Mouse (Mus musculus) adrenal gland, adult 2 months (tissue): ENCODE results near the gene Cpne5. TPM values are rescaled to one million over a fixed set of nuclear protein-coding genes. Genes with fewer than 3 reads are reported as not detected.

ENCODE experiments used
- DNase-seq: peaks from one replicate; pipeline ENCODE4 v3.0.0; 2021
- polyA plus RNA-seq: library from polyadenylated mRNA; depleted of rRNA; stranded (reverse); fragments of >200 nt; gene quantifications from 2 replicates; pipeline ENCODE4 v1.2.3, GENCODE M21; 2012
- total RNA-seq, 2 experiments: library from RNA; stranded (reverse); gene quantifications; 2 replicates each; pipeline ENCODE4 v1.2.3; 2021

The Cpne5 gene
- total and polyA plus RNA-seq, 3 experiments = 0.38 to 1.4 (median 0.75) TPM

DNA sequence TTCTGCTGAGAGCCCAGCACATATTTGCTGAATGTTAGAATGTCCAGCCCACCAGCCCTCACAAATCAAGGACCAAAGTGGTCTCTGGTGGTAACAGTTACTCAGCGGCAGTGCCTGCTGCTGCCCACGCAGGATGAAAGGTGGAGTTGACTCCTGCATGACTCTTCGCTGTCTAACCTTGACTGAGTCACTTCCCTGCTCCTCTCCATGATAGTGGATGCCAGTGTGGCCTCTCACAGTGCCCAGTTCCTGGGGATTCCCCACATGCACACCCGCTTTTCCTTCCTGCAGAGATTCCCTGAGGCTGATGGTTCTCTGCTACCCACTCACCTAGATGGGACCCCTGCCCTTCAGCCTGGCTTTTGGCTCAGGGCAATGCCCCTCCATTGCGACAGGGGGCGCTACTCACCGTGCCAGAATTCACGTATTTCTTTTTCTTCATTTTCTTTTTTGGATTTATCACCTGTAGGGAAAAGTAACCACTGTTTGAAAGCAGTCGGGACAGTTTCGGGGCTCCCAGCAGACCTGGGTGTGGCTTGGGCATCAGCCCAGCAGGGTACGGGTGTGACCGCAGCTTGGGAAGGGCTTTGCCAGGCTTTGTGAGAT is 68.9 kb downstream of the Cpne5 start:
- peak; percentile 74 for DNase-seq

DNA sequence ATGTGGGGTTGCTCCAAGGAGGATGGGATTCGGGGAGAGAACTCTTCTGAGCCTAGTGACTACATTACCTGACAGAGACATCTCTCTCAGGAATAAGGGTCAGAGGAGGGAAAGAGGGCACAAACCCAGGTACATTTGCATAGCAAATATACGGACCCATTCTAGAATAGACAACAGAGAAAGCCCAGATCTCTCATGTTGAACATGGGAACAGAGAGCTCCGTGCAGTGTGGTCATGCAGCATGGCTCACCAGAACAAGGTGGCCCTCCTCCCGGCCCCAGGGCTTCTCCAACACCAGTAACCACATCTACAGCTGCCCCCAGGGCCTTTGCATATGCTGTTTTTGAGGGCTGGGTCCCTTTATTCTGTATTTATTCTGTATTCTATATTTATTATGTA is 69.5 kb downstream of the Cpne5 start:
- no peak for DNase-seq

DNA sequence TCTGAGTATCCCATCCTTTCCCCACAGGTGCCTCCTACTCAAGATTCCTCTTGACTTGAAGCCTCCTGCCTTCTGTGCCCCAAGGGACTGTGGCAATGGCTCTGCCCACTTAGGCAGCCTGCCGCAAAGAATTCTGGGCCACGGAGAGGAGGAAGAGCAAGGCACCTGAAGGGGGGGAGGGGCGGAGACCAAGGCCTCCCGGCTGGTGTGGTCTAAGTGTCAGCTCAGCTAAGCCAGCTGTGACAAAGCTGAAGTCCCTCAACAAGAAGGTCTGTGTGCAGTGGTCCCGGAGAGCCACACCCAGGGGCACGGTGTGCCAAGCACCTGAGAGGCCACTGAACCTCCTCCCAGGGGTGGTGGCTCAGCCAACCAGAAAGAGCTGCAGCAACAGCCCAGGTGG is 70.6 kb downstream of the Cpne5 start:
- no peak for DNase-seq

DNA sequence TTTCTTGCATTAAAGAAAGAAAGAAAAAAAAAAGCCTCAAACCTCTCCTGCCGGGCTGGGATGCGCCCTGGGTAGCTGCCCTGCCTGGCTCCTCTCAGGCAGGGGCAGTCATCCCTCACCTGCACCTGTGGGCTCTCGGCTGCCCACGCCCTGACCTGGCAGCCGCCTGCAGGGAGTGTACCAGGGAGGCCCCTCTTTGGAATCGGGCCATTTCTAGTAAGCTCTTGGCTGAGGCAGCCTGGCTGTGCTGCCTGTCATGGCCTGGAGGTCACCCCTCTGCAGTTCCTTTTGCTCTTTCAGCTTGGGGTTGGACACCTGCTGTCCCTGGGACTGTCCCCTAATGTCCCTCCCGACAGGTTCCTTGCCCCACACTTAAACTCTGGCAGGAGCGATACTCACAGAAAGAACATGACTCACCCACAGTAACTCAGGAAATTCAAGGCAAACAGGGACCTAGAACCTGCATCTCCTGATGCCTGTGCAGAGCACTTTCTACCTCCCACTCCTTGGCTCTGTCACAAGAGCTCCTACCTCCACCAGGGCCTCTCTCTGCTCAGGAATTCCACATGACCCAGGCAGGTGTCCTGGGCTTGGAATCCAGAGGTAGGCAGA is 71.9 kb downstream of the Cpne5 start:
- DNase-seq = no peak

DNA sequence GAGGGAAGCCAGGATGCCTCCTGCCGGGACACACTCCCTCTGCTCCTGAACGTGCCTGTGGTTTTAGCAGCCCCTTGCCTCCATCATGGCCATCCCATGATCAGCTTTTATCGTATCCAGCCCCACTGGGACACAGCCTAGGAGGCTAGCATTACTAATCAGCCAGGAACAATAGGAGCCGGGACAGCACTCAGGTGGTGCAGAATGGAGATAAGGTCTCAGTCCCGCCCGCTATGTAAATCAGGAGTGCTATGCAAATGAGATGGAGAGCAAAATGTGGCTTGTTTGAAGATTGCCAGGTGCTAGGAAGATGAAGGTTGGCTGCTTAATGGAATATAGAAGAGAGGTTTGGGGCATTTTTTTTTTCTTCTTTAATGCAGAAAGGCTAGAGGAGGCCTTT is 72.5 kb downstream of the Cpne5 start:
- no peak for DNase-seq

DNA sequence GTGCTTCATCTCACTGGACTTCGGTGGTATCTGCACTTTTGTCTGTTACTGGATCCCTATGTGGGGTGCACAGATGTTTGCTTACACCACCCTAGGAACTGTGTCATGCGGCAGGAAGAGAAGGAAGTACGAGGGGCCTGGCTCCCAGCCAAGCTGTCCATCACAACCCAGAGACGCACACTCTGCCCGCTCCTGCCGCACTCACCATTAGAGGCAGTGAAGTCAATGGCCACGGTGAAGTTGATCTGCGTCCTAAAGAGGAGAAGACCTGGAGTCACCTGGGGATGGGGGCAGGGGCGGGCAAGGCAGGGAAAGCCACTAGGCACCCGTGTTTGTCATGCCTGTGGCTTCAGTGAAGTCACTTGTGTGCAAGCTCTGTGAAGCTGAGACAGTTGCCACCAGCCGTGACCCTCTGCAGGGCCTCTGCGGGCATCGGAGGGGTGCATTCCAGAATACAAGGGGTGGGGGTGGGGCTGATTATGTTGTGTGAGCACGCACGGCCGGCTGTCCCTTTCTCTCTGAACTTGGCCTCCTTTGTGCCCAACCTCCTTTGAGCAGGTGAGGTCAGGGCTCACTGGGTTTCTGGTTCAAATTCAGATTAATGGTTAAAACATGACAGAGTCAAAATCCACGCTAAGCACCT is 73.4 kb downstream of the Cpne5 start:
- no peak for DNase-seq

DNA sequence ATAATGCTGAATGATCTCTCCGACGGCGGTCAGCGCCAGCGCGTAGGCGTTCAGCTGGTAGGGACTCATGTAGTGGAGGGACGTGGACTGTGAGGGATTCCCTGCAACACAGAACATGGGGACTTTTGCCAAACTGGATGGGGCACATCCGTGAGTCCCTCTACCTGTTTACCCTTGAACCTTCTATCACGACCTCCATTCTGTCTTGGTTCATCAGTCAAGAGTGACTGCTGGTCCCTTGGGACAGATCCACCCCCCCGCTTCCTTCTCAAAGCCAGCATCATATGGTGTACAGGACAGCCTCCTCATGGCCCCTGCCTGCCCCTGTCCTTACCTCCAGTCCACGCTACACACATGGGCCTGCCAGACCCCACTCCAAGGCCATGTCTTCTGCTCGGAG is 75.6 kb downstream of the Cpne5 start:
- no peak for DNase-seq

DNA sequence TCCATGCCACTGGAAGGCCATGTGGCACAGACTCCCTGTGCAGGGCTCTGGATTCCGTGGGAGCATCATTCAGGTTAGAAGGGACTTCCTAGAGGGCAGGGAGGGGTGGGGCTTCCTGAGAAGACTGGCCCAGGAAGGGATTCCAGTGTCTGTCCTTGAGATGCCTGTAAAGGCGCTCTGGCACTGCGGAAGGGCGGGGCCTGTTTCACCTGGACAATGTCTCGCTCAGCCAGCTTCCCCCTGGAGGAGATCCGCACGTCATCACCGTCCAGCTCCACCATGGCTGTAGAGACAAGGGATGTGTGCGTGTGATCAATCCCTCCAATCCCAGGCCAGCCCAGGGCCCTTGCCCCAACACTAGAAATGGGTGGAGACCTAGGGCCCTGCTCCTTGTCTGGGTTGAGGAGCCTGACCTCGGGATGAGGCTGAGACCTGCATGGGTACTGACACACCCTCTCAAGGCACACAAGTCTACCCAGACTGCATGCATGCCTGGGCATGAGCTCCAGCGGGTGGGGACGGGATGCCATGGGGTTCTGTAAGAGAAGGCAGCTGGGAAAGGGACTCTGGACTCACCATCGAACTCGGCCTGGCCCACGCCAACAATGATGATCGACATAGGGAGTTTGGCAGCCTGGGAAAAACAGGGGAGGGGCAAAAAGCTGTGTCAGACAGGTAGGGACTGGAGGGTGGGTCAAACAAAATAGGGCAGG is 78.1 kb downstream of the Cpne5 start:
- DNase-seq = no peak

DNA sequence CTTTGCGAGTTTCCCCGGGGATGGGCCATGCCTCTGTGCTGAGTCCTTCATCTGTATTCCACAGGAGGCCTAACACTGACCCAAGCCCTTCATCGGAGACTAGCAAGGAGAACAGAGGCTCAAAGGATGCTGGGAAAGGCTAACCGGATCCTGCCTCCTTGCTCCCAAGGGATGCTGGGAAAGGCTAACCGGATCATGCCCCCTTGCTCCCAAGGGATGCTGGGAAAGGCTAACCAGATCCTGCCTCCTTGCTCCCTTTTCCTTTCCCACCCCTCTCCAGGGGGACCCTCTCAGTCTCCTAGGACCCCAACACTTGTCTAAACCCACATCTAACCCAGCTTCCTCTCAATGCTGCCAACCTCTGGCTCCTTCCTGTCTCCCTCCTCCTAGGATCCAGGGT is 78.6 kb downstream of the Cpne5 start:
- no peak for DNase-seq

DNA sequence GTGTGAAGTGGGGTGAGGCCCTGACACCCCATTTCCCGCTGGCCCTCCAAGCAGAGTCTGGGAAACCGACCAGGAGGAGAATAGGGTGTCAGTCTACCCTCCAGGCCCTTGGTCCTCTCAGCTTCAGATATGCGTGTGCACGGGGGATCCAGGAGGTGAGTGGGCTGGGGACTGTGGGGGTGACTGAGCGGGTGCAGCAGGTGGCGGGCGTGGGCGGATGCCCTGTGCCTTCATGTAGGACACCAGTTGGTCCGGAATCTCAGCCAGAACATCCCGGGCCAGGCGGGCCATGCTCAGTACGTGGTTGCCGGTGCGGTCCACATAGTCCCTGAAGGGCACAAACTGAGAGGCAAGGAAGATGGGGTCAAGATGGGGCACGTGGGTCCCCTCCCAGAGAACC is 79.1 kb downstream of the Cpne5 start:
- DNase-seq = no peak

DNA sequence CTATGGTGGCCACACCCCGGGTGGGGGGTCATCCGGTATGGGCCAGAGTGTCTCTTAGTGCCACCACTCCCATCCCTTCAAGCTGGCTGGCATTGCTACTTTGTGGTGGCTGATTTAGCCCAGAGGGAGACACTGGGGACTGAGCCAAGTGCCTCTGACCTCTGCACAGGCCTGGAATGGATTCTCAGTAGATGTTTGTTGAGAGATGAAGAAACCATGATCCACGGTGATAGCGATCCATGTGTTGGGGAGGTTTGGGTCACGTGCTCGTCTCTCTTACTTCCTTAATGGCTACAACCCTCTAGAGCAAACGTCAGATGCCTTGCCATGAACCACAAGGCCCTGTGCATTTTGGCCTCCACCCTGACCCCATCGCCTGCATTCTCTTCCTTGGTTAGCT is 81.1 kb downstream of the Cpne5 start:
- DNase-seq = peak; percentile 49

DNA sequence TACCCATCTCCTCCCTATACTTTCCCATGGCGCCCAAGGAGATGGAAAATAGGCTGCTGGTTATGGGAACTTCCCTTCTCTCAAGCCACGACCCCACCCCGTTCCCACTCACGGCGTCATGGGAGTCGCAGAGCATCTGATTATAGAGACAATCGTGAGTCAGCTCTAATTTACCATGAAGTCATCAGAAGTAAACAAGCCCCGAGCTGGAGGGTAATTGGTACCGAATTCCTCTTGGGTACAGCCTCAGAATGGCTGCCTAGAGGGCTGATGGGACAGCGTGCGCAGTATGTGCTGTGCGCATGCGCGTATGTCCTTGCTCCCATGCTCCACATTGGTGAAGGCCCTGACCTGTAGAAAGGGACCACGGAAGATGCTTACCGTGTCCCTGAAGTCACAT is 81.6 kb downstream of the Cpne5 start:
- no peak for DNase-seq

DNA sequence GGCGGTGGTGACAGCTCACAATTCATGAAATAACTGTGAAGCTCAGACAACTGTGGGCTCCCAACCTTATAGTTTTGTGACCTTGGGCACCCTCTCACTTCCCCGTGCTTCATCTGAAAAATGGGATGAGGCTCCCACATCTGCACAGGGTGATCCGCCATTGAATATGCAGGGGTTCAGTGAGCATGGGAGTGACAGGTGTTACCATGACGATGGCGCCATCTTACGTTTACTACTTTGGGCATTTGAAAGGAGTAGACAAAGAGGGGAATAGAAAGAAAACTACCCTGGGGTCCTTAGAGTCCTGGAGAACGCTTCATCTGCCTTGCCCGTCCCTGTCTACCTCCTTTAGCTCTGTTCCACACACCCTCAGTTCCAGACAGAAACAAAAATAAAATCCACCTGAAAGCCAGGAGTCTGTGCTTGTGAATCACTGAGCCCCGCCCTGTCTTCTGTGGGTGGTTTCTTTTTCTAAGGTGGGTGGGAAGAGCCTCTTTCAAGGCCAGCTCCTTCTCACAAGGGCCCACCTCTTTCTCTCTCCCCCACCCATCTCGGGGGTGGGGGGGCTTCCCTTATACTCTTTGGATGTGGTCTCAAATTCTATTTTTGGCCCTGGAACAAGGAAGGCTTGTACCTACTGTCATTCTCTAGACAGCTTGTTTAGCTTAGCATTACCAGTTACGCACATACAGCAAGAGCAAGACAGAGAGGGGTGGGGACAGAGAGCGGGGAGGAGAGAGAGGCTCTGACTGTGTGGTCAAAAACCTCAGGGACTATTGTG is 82.4 kb downstream of the Cpne5 start:
- no peak for DNase-seq

DNA sequence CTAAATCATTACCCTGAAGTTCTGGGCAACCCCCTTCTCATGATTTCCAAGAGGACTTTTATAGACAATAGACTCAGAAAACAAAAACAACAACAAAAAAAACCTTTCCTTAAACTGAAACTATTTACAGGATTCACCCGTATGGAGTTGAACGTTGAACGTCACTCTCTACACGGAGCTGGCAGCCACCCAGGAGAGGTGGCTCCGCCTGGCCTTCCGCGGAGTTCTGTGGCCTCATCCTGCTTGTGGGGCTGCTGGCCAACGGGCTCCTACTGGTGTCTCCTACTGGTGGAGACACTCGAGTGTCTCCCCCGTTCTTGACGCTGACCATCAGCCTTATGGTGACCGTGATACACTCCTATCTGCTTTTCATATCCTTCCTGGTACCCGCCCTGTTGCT is 83.7 kb downstream of the Cpne5 start:
- no peak for DNase-seq

DNA sequence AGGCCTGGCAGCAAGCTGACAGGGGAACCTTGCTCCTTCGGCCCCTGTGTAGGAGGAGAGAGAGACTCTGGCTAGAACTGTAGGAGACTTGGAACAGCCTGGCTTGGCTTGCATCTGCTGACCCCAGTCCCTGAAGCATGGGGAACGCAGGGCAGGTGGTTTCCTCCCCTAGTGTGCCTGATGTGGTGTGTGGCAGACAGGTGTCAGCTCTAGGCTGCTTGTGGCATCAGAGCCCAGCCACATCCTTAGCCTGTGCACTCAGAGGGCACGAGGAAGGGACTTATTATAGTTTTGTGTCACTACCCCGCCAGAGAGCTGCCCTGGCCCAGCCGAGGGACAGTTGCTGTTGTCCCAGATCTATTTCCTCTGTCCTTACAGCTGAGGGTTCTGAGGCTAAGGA is 85.4 kb downstream of the Cpne5 start:
- DNase-seq = no peak

DNA sequence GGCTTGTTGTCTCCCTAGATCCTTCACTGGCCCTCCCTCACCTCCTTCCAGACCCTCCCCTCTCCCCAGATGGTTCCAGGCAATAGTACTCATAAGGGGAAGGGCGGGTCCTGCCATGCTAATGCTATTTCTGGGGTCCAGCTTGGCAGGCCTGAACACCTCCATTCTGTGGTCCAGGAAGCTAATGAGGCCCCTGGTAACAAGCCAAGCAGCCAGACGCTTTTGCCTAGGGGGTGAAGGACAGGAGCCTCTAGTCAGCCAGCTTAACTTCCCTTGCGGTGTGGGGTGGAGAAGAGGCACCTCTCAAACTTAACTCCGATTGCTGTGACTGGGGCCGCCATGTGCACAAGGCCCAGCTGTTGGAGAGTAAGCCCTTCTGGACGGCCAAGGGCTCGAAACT is 88.2 kb downstream of the Cpne5 start:
- DNase-seq = no peak

DNA sequence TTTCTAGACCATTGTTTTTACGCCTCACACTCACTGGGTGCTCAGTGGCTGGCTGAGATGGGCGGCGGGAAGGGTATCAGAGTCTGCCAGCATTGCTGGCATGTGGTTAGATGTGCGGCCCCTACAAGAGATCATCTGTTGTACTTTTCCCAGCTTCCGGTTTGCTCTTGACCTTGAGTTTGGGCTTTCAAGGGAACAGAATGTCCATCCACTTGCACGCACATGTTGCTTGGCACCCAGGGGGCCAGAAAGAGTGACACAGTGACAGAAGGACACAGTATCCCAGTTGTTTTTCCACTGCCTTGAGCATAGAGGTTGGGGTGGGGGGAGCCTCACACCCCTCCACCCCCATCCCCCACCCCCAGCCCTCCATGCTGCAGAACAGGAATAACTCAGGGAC is 90.2 kb downstream of the Cpne5 start:
- DNase-seq = no peak

DNA sequence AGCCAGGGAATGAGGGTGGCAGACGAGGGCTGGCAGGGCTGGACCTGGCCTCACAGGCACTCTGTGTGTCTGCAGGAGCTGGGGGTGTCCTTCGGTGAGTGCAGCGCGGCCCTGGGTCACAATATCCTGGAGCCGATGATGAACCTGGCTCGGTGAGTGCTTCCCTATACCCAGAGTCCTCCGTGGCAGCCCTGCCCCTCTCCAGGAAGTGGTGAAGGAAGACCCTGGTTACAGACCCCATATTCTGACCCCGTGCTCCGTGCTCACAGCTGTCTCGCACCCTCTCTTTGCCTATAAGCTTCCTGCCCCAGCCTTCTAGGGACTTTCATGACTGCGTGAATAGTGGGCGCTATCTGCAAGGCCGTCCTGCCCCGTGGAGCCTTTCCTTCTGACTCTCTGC is 90.7 kb downstream of the Cpne5 start:
- DNase-seq = no peak

DNA sequence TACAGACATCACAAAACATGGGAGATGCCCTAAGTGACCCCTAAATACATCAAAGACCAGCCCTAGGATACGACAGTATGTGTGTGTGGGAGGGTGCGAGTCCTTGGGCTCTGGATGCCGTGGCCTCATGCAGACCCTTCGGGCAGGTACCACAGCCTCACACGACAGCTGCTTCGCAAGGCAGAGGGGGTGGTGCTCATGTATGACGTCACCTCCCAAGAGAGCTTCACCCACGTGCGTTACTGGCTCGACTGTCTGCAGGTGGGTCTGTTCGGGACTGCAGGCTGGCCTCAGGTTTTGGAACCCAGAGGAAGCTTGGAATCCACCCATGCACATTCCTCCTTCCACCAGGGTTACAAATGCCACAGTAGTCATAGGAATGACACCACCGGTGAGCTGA is 92.9 kb downstream of the Cpne5 start:
- no peak for DNase-seq

DNA sequence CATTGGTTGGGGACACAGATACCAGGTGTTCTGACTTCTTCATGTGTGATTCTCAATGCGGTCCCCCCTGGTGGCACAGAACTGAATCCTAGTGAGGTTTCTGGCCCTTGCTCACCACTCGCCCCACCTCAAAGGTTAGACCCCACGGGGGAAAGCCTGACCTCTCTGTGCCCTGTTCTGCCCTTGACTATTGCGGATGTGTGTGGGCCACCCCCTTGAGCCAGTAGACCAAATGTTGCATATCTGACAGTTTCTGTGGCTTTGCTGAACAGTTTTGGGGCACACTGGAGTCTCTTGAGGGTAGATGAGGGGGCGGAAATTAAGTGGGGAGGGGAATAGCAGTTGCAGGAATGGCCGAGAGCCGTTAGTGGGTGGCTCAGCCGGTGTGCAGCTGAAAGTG is 94.7 kb downstream of the Cpne5 start:
- no peak for DNase-seq

DNA sequence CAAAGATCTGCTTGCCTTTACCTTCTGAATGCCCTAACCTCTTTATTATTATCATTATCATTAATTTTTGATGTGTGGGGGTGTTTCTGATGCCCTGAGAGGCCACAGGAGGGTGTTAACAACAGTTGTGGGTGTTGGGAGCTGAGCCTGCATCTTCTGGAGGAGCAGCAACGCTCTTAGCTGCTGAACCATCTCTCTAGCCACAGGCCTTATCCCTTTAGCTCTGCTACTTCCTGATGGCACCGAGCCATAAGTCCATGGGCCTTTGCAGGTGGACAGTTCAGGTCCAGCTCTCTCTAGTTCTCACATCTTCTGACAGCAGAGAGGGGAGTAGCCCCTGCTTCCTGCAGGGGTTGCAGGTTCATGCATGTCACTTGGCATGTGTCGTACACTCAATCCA is 96.4 kb downstream of the Cpne5 start:
- no peak for DNase-seq

DNA sequence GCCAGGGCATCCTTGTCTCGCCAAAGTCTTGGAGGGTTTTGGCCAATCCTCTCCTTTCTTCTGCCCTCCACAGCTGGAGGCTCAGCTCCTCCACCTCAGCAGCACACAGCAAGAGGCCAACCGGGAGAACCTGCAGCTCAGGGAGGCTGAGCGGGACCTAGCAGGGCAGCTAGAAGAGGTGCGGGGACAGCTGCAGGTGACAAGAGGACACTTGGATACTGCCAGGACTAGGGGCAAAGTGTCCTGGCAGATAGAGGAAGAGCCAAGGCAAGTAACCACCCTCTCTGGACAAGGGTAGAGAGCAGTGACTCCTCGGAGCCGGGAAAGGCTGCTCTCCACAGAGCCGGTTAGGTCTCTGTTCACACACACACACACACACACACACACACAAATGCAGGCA is 100.1 kb downstream of the Cpne5 start:
- DNase-seq = no peak

DNA sequence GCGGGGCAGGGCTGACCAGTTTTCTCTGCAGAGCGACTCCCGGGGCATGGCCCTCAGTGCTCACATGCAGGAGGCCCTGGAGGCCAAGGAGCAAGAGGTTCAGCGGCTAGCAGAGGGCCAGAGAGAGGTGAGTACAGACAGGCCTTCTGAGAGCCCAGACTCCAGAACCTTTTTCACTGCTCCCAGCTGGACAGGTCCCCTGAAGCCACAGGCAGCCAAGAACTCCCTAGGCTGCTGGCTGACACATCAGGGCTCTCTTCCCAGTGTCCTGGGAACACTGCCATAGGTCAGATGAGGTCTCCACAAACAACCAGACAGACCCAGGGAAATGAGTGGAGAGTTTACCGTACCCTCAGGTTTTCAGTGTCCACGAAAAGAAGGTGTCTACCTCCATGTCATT is 101.7 kb downstream of the Cpne5 start:
- DNase-seq = peak; percentile 86
